Mouse (Mus musculus): ENCODE results near the gene Mycn. TPM values are rescaled to one million over a fixed set of nuclear protein-coding genes. Genes with fewer than 3 reads are reported as not detected.

Mycn gene
- polyA plus RNA-seq, 1 experiment from 2014 or later: 25.2 TPM

- peak overlapping the region; percentile 96 for H3K4me2 ChIP-seq
- 0% methylated on average over 20 of the region's 20 CpGs for WGBS
Measured at GRCm38 (mm10) chr12:12941129-12941504, 597 bp downstream of the Mycn start.

GRCm38 (mm10) chr12:12940466-12941128, 1.1 kb downstream of the Mycn start:
- Histone ChIP-seq H3K4me3 (peak overlapping the region; percentile 70), H3K27ac (peak overlapping the region; percentile 80; the same call in 1 of the 2 replicates), H3K9ac (peak overlapping the region; percentile 70), H3K36me3 (peaks cover 3% of the 10 kb centered on the region; the same call in 1 of the 2 replicates), H3K4me1 (peaks cover 49% of the 10 kb centered on the region), H3K9me3 (no peaks in the 10 kb centered on the region), H3K27me3 (peaks cover 7% of the 10 kb centered on the region; the same call in 1 of the 2 replicates), H3K4me2 (peak overlapping the region; percentile 96)
- 0% methylated on average over 13 of the region's 13 CpGs for WGBS
- no peak; the same call in 1 of the 2 replicates for ATAC-seq (ENCODE audit: insufficient number of reproducible peaks, low FRiP score, low TSS enrichment, low read depth)

More at GRCm38 (mm10) chr12:12941129-12941504, 597 bp downstream of the Mycn start:
- peak overlapping the region; percentile 70 for H3K4me3 ChIP-seq
- no peak for ATAC-seq (ENCODE audit: insufficient number of reproducible peaks, low FRiP score, low TSS enrichment, low read depth)
- peaks cover 7% of the 10 kb centered on the region; the same call in 1 of the 2 replicates for H3K27me3 ChIP-seq
- H3K4me1 ChIP-seq: peaks cover 49% of the 10 kb centered on the region
- peak overlapping the region; percentile 70 for H3K9ac ChIP-seq
- 0 out of 2 replicates have a peak, but pooled peaks cover 3% of the 10 kb centered on the region for H3K36me3 ChIP-seq
- H3K9me3 ChIP-seq: no peaks in the 10 kb centered on the region
- H3K27ac ChIP-seq: peak overlapping the region; percentile 80

- WGBS: under 1% methylated on average over 69 of the region's 69 CpGs
Measured at GRCm38 (mm10) chr12:12939581-12940465, 1.9 kb downstream of the Mycn start.

GRCm38 (mm10) chr12:12938850-12939249, 2.9 kb downstream of the Mycn start:
- 1% methylated on average over 12 of the region's 12 CpGs for WGBS
- Histone ChIP-seq H3K27ac (peak overlapping the region; percentile 64; the same call in 1 of the 2 replicates), H3K4me3 (peak overlapping the region; percentile 70), H3K27me3 (peaks cover 2% of the 10 kb centered on the region; the same call in 1 of the 2 replicates), H3K4me2 (peak overlapping the region; percentile 96), H3K36me3 (peaks cover 3% of the 10 kb centered on the region; the same call in 1 of the 2 replicates), H3K9ac (no peak overlapping the region; the same call in 1 of the 2 replicates), H3K4me1 (peaks cover 49% of the 10 kb centered on the region), H3K9me3 (no peaks in the 10 kb centered on the region)
- ATAC-seq (ENCODE audit: insufficient number of reproducible peaks, low FRiP score, low TSS enrichment, low read depth): no peak

More at GRCm38 (mm10) chr12:12939581-12940465, 1.9 kb downstream of the Mycn start:
- Histone ChIP-seq H3K4me3 (peak overlapping the region; percentile 70), H3K9ac (peak overlapping the region; percentile 29), H3K27ac (peak overlapping the region; percentile 9), H3K4me1 (peaks cover 49% of the 10 kb centered on the region), H3K36me3 (peaks cover 3% of the 10 kb centered on the region; the same call in 1 of the 2 replicates), H3K9me3 (no peaks in the 10 kb centered on the region), H3K27me3 (peaks cover 7% of the 10 kb centered on the region; the same call in 1 of the 2 replicates), H3K4me2 (peak overlapping the region; percentile 96)
- no peak for ATAC-seq (ENCODE audit: insufficient number of reproducible peaks, low FRiP score, low TSS enrichment, low read depth)

GRCm38 (mm10) chr12:12938361-12938760, 3.4 kb downstream of the Mycn start:
- H3K9me3 ChIP-seq: no peaks in the 10 kb centered on the region
- peak overlapping the region; percentile 96 for H3K4me2 ChIP-seq
- H3K27me3 ChIP-seq: no peaks in the 10 kb centered on the region; the same call in 1 of the 2 replicates
- peak overlapping the region; percentile 64; the same call in 1 of the 2 replicates for H3K27ac ChIP-seq
- under 1% methylated on average over 7 of the region's 7 CpGs for WGBS
- peaks cover 3% of the 10 kb centered on the region; the same call in 1 of the 2 replicates for H3K36me3 ChIP-seq
- H3K9ac ChIP-seq: no peak overlapping the region
- H3K4me3 ChIP-seq: peak overlapping the region; percentile 70
- peaks cover 49% of the 10 kb centered on the region for H3K4me1 ChIP-seq
- no peak for ATAC-seq (ENCODE audit: insufficient number of reproducible peaks, low FRiP score, low TSS enrichment, low read depth)

GRCm38 (mm10) chr12:12937746-12938145, 4.0 kb downstream of the Mycn start:
- no peak overlapping the region for H3K9ac ChIP-seq
- no peak for ATAC-seq (ENCODE audit: insufficient number of reproducible peaks, low FRiP score, low TSS enrichment, low read depth)
- H3K36me3 ChIP-seq: peaks cover 3% of the 10 kb centered on the region; the same call in 1 of the 2 replicates
- peak overlapping the region; percentile 70 for H3K4me3 ChIP-seq
- H3K9me3 ChIP-seq: no peaks in the 10 kb centered on the region
- H3K27me3 ChIP-seq: no peaks in the 10 kb centered on the region; the same call in 1 of the 2 replicates
- H3K27ac ChIP-seq: no peak overlapping the region
- WGBS: 17% methylated on average over 9 of the region's 9 CpGs
- H3K4me2 ChIP-seq: peak overlapping the region; percentile 96
- peaks cover 46% of the 10 kb centered on the region for H3K4me1 ChIP-seq

- WGBS: 57% methylated on average over 30 of the region's 30 CpGs
- Histone ChIP-seq H3K4me2 (peak overlapping the region; percentile 96), H3K4me1 (peaks cover 43% of the 10 kb centered on the region), H3K9ac (no peak overlapping the region), H3K27ac (no peak overlapping the region), H3K9me3 (no peaks in the 10 kb centered on the region), H3K36me3 (peaks cover 3% of the 10 kb centered on the region; the same call in 1 of the 2 replicates), H3K4me3 (peak overlapping the region; percentile 70), H3K27me3 (no peaks in the 10 kb centered on the region; the same call in 1 of the 2 replicates)
- no peak for ATAC-seq (ENCODE audit: insufficient number of reproducible peaks, low FRiP score, low TSS enrichment, low read depth)
Measured at GRCm38 (mm10) chr12:12937088-12937487, 4.6 kb downstream of the Mycn start.

- H3K4me3 ChIP-seq: no peak overlapping the region
- no peaks in the 10 kb centered on the region for H3K27me3 ChIP-seq
- ATAC-seq (ENCODE audit: insufficient number of reproducible peaks, low FRiP score, low TSS enrichment, low read depth): no peak
- H3K36me3 ChIP-seq: peaks cover 3% of the 10 kb centered on the region; the same call in 1 of the 2 replicates
- H3K27ac ChIP-seq: no peak overlapping the region
- 64% methylated on average over 7 of the region's 7 CpGs for WGBS
- H3K9me3 ChIP-seq: no peaks in the 10 kb centered on the region
- no peak overlapping the region for H3K4me2 ChIP-seq
- H3K4me1 ChIP-seq: peaks cover 7% of the 10 kb centered on the region
- H3K9ac ChIP-seq: no peak overlapping the region
Measured at GRCm38 (mm10) chr12:12932238-12932637, 9.5 kb downstream of the Mycn start.

GRCm38 (mm10) chr12:12928239-12928638, 13.5 kb downstream of the Mycn start:
- no peak overlapping the region for H3K27ac ChIP-seq
- H3K4me3 ChIP-seq: no peak overlapping the region
- H3K4me2 ChIP-seq: no peak overlapping the region
- H3K27me3 ChIP-seq: no peaks in the 10 kb centered on the region
- no peaks in the 10 kb centered on the region for H3K9me3 ChIP-seq
- ATAC-seq (ENCODE audit: insufficient number of reproducible peaks, low FRiP score, low TSS enrichment, low read depth): no peak
- 57% methylated on average over 3 of the region's 3 CpGs for WGBS
- no peaks in the 10 kb centered on the region for H3K36me3 ChIP-seq
- H3K9ac ChIP-seq: no peak overlapping the region
- H3K4me1 ChIP-seq: peaks cover 3% of the 10 kb centered on the region

GRCm38 (mm10) chr12:12926975-12927527, 14.7 kb downstream of the Mycn start:
- no peak overlapping the region for H3K27ac ChIP-seq
- no peak for ATAC-seq (ENCODE audit: insufficient number of reproducible peaks, low FRiP score, low TSS enrichment, low read depth)
- no peak overlapping the region for H3K4me2 ChIP-seq
- WGBS: 77% methylated on average over 3 of the region's 3 CpGs
- H3K4me1 ChIP-seq: peaks cover 3% of the 10 kb centered on the region
- no peaks in the 10 kb centered on the region for H3K27me3 ChIP-seq
- H3K9me3 ChIP-seq: no peaks in the 10 kb centered on the region
- H3K4me3 ChIP-seq: no peak overlapping the region
- H3K9ac ChIP-seq: no peak overlapping the region
- H3K36me3 ChIP-seq: no peaks in the 10 kb centered on the region

GRCm38 (mm10) chr12:12924446-12924845, 17.3 kb downstream of the Mycn start:
- ATAC-seq (ENCODE audit: insufficient number of reproducible peaks, low FRiP score, low TSS enrichment, low read depth): no peak
- 86% methylated on average over 3 of the region's 3 CpGs for WGBS
- no peak overlapping the region for H3K4me2 ChIP-seq
- H3K27ac ChIP-seq: no peak overlapping the region
- H3K9ac ChIP-seq: no peak overlapping the region
- H3K9me3 ChIP-seq: no peaks in the 10 kb centered on the region
- no peak overlapping the region for H3K4me3 ChIP-seq
- no peaks in the 10 kb centered on the region for H3K27me3 ChIP-seq
- H3K36me3 ChIP-seq: no peaks in the 10 kb centered on the region
- H3K4me1 ChIP-seq: peaks cover 9% of the 10 kb centered on the region
